Mouse (Mus musculus) frontal cortex, adult 2 months (tissue): ENCODE results near the gene Rab7. TPM values are rescaled to one million over a fixed set of nuclear protein-coding genes. Genes with fewer than 3 reads are reported as not detected.

Source experiments
- DNase-seq, 2 experiments: peaks; one replicate each; pipeline ENCODE4 v3.0.0; 2022; ENCODE audit warnings: low spot score in 1 of 2; ENCODE audit errors: extremely low spot score in 1 of 2
- polyA plus RNA-seq: library from polyadenylated mRNA; depleted of rRNA; stranded (reverse); fragments of >200 nt; gene quantifications from 2 replicates; pipeline ENCODE4 v1.2.3, GENCODE M21; 2012

Rab7 gene
- polyA plus RNA-seq, 1 experiment = 392 TPM

- no peak for DNase-seq
Observed at GRCm38 (mm10) chr6:88054081-88054835, 9.2 kb upstream of the Rab7 start.

GRCm38 (mm10) chr6:88053228-88054080 is 8.4 kb upstream of the Rab7 start:
- no peak for DNase-seq

GRCm38 (mm10) chr6:88051206-88051605 is 6.1 kb upstream of the Rab7 start:
- DNase-seq = no peak

GRCm38 (mm10) chr6:88049008-88049407 is 3.9 kb upstream of the Rab7 start:
- no peak for DNase-seq

- DNase-seq = no peak
Observed at GRCm38 (mm10) chr6:88047853-88048252, 2.8 kb upstream of the Rab7 start.

- no peak for DNase-seq
Observed at GRCm38 (mm10) chr6:88045406-88045766, 316 bp upstream of the Rab7 start.

GRCm38 (mm10) chr6:88044234-88044576 is 865 bp downstream of the Rab7 start:
- DNase-seq = no peak

GRCm38 (mm10) chr6:88042336-88042735 is 2.7 kb downstream of the Rab7 start:
- DNase-seq = no peak

GRCm38 (mm10) chr6:88041221-88041620 is 3.8 kb downstream of the Rab7 start:
- peak in 1 of 2 experiments; percentile 32 for DNase-seq

- peak in 1 of 2 experiments; percentile 76 for DNase-seq
Observed at GRCm38 (mm10) chr6:88039426-88039825, 5.6 kb downstream of the Rab7 start.

GRCm38 (mm10) chr6:88037471-88038045 is 7.5 kb downstream of the Rab7 start:
- peak in 1 of 2 experiments; percentile 32 for DNase-seq

- no peak for DNase-seq
Observed at GRCm38 (mm10) chr6:88033504-88033903, 11.6 kb downstream of the Rab7 start.

- DNase-seq = no peak
Observed at GRCm38 (mm10) chr6:88030432-88030831, 14.6 kb downstream of the Rab7 start.

GRCm38 (mm10) chr6:88027390-88027789 is 17.7 kb downstream of the Rab7 start:
- peak in 1 of 2 experiments; percentile 63 for DNase-seq

- no peak for DNase-seq
Observed at GRCm38 (mm10) chr6:88023316-88023890, 21.7 kb downstream of the Rab7 start.

- no peak for DNase-seq
Observed at GRCm38 (mm10) chr6:88019154-88019553, 25.9 kb downstream of the Rab7 start.

GRCm38 (mm10) chr6:88017821-88018220 is 27.2 kb downstream of the Rab7 start:
- DNase-seq = no peak

GRCm38 (mm10) chr6:88015797-88016196 is 29.3 kb downstream of the Rab7 start:
- DNase-seq = no peak

GRCm38 (mm10) chr6:88013456-88013855 is 31.6 kb downstream of the Rab7 start:
- no peak for DNase-seq

GRCm38 (mm10) chr6:88012601-88013000 is 32.5 kb downstream of the Rab7 start:
- DNase-seq = no peak

GRCm38 (mm10) chr6:88011106-88011505 is 34.0 kb downstream of the Rab7 start:
- DNase-seq = peak in 1 of 2 experiments; percentile 59
